Mouse (Mus musculus) bone marrow macrophage, adult 2 months (primary cell): ENCODE measurements around the gene Lrrn4cl. TPM values are rescaled to one million over a fixed set of nuclear protein-coding genes. Genes with fewer than 3 reads are reported as not detected.
"Not testable (repeated sequence)": the region's sequence is repeated elsewhere in the genome, so short reads cannot be mapped to it uniquely, and the experiment has no call there.

Source experiments
- H3K27ac ChIP-seq: 2 replicates; pipeline ENCODE4 v1.5.1; 2012; ENCODE audit warnings: low read depth, low read length; ENCODE audit not compliant: insufficient read depth
- H3K4me1 ChIP-seq: 2 replicates; pipeline ENCODE4 v1.6.1; 2012; ENCODE audit warnings: low read length; ENCODE audit not compliant: control insufficient read depth, insufficient read depth
- H3K4me3 ChIP-seq: 2 replicates; pipeline ENCODE4 v1.5.1; 2012; ENCODE audit warnings: mild to moderate bottlenecking, low read length, moderate library complexity; ENCODE audit not compliant: insufficient read depth
- CTCF ChIP-seq: IDR thresholded peaks from 2 replicates; pipeline ENCODE4 v1.5.1; 2012; ENCODE audit warnings: low read depth, mild to moderate bottlenecking, low read length, moderate library complexity
- POLR2A ChIP-seq: IDR thresholded peaks from 2 replicates; pipeline ENCODE4 v1.6.1; 2012; ENCODE audit warnings: mild to moderate bottlenecking, low read depth, low read length, borderline replicate concordance
- polyA plus RNA-seq: library from polyadenylated mRNA; stranded (reverse); fragments of >200 nt; gene quantifications from 2 replicates; pipeline ENCODE4 v1.2.4, GENCODE M21; 2012; ENCODE audit not compliant: missing spikeins, insufficient read depth, insufficient read length

The Lrrn4cl gene
- polyA plus RNA-seq, 1 experiment, result not detected

DNA sequence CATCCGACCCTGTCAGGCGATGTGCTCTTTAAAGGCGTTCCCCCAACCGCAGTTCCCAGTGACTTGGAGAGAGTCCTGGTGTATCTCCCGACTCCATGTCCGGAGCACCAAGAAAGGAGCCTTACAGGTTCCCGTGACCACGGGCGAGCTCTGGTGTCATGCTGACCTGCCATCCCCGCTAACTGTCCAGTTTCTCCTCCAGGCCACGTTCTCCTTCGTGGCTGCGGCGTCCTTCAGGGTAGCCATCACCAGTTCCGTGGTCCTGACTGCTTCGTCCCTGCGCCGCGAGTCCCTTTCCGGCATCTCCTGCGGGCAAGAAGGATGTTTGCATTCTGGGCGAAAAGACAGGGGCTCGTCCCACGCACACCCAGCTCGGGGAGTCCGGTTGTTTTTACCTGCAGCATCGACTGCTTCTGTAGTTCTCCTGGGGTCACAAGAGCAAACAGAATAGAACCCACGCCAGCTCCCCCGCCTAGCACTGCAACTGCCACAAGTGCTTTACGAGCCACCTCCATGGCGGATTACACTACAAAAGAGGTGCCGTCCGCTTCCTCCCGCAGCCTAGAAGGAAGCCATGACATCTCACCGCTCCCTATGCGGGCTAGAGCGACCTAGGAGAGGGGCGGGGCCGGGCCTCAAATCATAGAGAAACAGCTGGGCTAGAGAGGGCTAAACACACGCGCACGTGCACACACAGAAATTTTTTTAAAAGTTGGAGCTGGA lies 29.9 kb downstream of the Lrrn4cl start, which contains the start of gene Uqcc3:
Gene Uqcc3, minus strand, starts transcription at position 613 of the 723 bp plus-strand sequence.
- Histone ChIP-seq H3K4me1 (no peaks in the 10 kb centered on the region; the same call in 1 of the 2 replicates), H3K4me3 (peak within 1 kb of the TSS; percentile 90), H3K27ac (peak within 1 kb of the TSS; percentile 38)
- peak; percentile 80; the same call in 1 of the 2 replicates for TF ChIP-seq POLR2A
- TF ChIP-seq CTCF, result no peak

DNA sequence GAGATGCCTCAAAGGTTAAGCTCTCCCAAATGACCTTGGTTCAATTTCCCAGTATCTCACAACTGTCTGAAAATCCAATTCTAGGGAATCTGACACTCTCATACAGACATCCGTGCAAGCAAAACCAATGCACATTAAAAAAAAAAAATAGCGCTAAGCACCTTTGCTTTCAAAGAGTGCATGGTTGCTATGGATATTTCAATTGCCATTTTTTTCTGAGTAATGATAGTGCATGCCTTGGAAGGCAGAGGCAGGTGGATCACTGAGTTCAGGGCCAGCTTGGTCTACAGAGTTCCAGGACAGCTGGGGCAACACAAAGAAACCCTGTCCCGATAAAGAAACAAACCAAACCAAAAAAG lies 30.4 kb downstream of the Lrrn4cl start:
- Histone ChIP-seq H3K4me3 (peak overlapping the region; percentile 90), H3K27ac (no peak overlapping the region), H3K4me1 (no peaks in the 10 kb centered on the region; the same call in 1 of the 2 replicates)
- TF ChIP-seq CTCF, result no peak
- TF ChIP-seq POLR2A, result no peak

DNA sequence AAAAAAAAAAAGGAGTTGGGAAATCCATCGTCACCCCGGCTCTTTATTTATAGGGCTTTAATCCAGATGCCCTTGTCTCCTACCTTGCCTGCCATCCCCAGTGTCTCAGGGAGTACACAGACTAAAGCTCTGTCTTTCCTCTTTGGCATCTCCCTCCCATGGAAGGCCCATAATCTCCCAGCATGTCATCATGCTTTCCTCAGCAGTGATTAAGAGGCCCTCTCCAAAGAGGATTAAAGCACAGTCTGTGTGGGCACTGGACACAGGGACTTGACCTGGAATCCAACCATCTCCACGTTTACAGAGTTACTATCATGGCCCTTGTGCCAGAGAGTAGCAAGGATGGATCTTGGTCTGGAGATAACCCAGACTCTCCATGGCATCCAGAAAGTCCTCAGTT lies 33.0 kb downstream of the Lrrn4cl start, which contains the start of the genes Lbhd1 and Gm49403:
Gene Lbhd1, plus strand, starts transcription at position 117 of the 400 bp plus-strand sequence.
Gene Gm49403, plus strand, starts transcription at position 315 of the 400 bp plus-strand sequence.
- TF ChIP-seq POLR2A, result no peak
- no peak for TF ChIP-seq CTCF
- Histone ChIP-seq H3K27ac (no peak within 1 kb of the TSS), H3K4me1 (peaks cover 3% of the 10 kb centered on the region)

DNA sequence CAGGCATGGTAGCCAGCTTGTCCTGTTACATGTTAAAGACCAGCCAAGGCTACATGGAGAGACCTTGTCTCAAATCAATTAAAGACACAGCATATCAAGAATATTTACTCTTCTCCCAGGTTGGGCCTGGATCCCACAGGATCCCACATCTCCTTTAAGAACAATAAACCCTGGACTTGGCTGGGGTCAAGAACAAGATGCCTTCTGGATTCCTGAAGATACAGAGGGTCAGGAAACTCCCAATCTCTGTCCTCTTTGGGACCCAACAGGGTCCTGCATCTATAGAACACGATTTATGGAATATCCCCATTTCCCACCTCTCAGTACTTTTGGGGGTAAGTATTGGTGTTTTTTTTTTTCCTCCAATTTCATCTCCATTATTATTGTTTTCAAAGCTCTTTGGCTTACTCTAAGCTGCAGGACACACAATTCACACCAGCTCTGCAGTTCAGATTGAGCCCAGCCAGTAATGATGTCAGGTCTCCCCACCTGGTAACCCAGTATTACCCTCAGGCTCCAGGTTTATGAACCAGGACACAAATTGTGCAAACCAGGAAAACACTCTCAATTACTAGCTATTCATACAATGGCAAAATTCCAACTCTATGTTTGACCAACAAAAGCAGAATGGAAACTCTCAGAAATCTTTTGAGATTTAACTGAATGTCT lies 36.5 kb downstream of the Lrrn4cl start:
- H3K27ac ChIP-seq, result no peak overlapping the region
- TF ChIP-seq POLR2A (no peak), CTCF (no peak)
- H3K4me3 ChIP-seq, result no peak overlapping the region; the same call in 1 of the 2 replicates
- peaks cover 7% of the 10 kb centered on the region for H3K4me1 ChIP-seq

More for the DNA sequence above, 33.0 kb downstream of the Lrrn4cl start, which contains the start of the genes Lbhd1 and Gm49403:
- H3K4me3 ChIP-seq, result no peak within 1 kb of the TSS

DNA sequence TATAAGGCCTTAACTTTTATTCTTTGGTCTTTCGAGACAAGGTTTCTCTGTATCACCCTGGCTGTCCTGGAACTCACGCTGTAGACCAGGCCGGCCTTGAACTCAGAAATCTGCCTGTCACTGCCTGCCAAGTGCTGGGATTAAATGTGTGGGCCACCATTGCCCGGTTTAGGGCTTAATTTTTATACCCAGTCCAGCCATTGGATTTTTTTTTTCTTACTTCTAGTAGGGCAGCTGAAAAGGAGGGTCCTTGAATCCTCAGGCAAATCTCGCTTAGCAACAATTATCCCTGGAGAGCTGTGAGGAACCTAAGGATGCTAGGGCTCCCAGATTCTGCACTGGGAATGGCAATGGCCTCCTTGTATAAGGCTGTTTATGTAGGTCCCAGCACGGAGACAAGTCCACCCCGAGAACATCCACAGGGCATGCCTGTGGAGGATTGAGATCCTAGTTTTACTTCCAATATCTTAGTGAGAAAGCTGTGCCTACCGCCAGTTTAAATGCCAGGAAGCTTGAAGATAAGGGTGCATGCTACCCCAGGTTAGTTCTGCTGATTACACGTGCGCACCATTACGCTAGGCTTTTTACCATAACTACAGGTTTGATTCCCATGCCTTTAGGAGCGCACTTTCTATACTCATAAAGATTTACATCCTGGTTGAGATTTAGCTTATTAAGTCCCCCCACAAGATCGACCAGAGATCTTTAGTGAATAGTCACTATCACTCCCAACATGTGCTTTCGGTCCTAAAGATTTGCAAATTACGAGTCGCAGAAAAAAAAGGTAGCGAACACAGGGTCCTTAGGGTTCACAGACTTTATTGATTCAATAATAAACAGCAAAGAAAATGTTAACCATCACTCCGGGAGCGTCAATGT lies 37.3 kb downstream of the Lrrn4cl start:
- no peak for TF ChIP-seq POLR2A
- no peak for TF ChIP-seq CTCF
- Histone ChIP-seq H3K4me3 (peak overlapping the region; percentile 83), H3K27ac (peak overlapping the region; percentile 83), H3K4me1 (peaks cover 7% of the 10 kb centered on the region)

DNA sequence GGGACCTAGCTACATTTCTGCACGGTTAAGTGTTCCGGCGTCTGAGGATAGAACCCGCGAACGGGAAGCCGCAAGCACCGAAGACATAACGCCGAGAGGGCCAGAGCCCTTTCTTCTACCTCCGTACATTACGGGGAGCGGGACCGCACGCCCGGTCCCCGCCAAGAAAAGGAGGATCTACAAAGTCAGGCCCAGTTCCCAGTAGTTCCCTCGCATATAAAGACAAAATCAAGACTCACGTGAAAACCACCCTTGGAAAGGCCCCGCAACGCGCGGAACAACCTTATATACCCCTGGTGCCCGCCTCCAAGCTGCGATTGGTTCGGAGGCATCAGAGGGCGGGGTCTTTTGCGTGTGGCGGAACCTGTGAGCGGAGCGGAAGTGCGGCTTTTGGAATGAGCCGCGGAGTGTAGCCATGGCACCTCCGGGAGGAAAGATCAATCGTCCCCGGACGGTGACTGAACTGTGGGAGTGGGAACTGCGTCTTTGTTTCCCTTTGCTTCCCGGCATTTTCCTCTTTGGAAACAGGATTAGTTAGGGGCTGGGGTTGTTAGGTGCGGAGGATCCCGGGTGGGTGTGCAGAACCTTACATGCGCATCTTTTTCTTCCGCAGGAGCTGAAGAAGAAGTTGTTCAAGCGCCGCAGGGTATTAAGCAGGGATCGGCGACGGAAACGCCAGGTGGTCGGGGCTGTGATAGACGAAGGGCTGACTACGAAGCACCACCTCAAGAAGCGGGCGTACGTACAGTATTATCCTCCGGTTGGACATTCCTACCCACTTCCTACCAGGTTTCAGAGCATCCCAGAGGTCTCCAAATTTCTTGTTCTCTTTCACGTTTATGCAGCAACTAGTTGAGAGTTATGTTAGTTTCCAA lies 38.2 kb downstream of the Lrrn4cl start, which contains the start of the genes 1810009A15Rik and Gm49416:
Gene 1810009A15Rik, plus strand, starts transcription at position 343 of the 875 bp plus-strand sequence.
Gene Gm49416, plus strand, starts transcription at position 416 of the 875 bp plus-strand sequence.
- Histone ChIP-seq H3K4me3 (peak within 1 kb of the TSS; percentile 83), H3K4me1 (peaks cover 7% of the 10 kb centered on the region), H3K27ac (peak within 1 kb of the TSS; percentile 83)
- TF ChIP-seq CTCF, result no peak
- TF ChIP-seq POLR2A, result peak; percentile 61; the same call in 1 of the 2 replicates

DNA sequence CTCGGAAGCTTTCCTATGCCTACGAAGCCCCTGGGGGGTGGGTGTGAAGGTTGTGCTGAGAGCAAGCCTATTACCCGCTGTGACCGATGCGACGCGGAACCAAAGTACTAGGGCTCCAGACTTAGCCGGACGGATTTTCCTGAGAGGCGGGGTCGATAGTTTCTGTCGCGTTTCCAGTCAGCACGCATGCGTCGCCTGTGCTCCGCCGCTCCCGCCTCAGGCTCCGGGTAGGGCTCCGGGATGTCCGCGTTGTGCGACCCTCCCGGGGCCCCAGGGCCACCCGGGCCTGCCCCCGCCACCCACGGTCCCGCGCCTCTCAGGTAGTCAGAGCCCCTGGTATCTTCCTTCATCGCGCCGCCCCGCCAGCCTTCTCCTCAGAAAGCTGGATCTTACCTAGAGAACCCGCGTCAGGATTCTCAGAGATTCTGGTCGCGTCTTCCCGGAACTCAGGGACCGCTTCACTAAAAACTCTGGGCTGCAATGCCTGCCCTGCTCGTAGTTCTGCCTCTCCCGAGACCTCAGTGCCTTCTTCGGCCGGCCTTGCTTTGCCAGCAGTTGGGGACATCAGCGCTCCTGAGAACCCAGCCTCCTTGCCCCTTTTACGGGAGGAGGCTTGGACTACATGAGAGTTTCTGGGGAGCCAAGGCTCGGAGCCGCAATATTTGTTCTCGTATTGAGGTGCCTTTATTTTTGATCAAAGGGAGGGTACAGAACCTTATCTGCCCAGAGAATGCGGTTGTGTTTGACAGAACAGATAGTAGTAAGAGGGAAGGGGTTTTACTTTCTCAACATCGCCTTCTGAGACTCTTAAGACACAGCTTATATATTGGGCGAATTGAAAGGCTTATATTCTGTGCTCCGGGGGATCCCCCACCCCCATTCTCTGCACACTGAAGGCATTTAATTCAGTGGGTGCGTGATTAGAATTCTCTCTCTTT lies 42.5 kb downstream of the Lrrn4cl start, which contains the start of gene Ints5:
Gene Ints5, plus strand, starts transcription at position 177 of the 938 bp plus-strand sequence.
- TF ChIP-seq CTCF (no peak), POLR2A (no peak; the same call in 1 of the 2 replicates)
- Histone ChIP-seq H3K4me3 (peak within 1 kb of the TSS; percentile 98), H3K4me1 (peaks cover 6% of the 10 kb centered on the region; the same call in 1 of the 2 replicates), H3K27ac (peak within 1 kb of the TSS; percentile 64)

DNA sequence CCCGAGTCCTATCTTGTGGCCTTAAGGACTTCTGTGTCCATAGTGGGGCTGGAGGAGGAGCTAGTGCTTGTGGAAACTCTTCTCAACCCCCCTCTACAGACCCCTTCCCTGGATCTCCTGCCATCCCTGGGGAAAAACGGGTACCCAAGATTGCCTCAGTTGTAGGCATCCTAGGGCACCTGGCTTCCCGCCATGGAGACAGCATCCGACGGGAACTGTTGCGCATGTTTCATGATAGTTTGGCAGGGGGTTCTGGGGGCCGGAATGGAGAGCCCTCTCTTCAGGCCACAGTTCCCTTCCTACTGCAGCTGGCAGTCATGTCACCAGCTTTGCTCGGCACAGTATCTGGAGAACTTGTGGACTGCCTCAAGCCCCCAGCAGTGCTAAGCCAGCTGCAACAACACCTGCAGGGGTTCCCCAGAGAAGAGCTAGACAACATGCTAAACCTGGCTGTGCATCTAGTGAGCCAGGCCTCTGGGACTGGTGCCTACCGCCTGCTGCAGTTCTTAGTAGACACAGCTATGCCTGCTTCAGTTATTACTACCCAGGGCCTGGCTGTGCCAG lies 44.9 kb downstream of the Lrrn4cl start:
- Histone ChIP-seq H3K27ac (no peak overlapping the region), H3K4me1 (peaks cover 8% of the 10 kb centered on the region), H3K4me3 (no peak overlapping the region)
- TF ChIP-seq POLR2A (no peak), CTCF (no peak)

DNA sequence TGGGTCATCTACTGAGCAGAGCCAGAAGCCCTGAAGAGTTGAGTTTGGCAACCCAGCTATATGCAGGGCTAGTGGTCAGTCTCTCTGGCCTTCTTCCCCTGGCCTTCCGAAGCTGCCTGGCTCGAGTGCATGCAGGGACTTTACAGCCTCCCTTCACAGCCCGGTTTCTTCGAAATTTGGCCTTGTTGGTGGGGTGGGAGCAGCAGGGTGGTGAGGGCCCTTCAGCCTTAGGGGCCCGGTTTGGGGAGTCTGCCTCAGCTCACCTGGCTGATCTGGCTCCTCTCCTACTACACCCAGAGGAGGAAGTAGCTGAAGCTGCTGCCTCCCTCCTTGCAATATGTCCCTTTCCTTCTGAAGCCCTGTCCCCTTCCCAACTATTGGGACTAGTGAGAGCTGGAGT lies 45.7 kb downstream of the Lrrn4cl start:
- H3K4me3 ChIP-seq, H3K4me1 ChIP-seq, H3K27ac ChIP-seq: not testable (repeated sequence)

DNA sequence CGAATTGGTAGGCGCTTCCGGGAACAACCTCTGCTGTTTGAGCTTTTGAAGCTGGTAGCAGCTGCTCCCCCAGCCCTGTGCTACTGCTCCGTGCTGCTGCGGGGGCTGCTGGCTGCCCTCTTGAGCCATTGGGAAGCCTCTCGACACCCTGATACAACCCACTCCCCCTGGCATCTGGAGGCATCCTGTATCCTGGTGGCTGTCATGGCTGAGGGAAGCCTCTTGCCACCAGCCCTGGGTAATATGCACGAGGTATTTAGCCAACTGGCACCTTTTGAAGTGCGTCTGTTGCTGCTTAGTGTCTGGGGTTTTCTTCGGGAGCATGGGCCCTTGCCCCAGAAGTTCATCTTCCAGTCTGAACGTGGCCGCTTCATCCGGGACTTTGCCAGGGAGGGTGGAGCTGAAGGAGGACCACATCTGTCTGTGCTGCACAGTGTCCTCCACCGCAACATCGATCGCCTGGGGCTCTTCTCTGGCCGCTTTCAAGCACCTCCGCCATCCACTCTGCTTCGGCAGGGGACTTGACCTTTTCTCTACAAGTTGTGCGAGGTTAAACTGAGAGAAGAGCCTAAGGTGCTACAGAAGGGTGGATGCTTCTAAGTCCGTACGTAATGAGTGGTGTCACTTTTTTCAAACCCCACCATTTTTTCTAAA lies 46.8 kb downstream of the Lrrn4cl start:
- H3K4me1 ChIP-seq, result not testable (repeated sequence)
- Histone ChIP-seq H3K4me3 (peak overlapping the region; percentile 37), H3K27ac (0 out of 2 replicates have a peak overlapping the region, but pooled peaks have one; percentile 17)
